Mouse (Mus musculus) spleen, embryonic (tissue): ENCODE measurements at regions not wholly inside any gene's neighbourhood (a gene's known extent, or its start where the extent isn't known, plus 50 kb on each side); places are given as distances from the start of the nearest gene placed in this dataset.

Source experiments
- CTCF ChIA-PET: fragments of 350-600 bp; sonication (Branson Sonifier 250); formaldehyde crosslinking; loops from one replicate; lab custom pipeline; 2022; lab: Charles Lee

GRCm38 (mm10) chr10:117441121-117441978, 61.5 kb upstream of the Cpsf6 start:
- CTCF ChIA-PET, result interaction anchor here (0.6 kb wide), 1 partner anchor 116 kb away, joined by 3 read pairs; no protein-coding TSS in a partner anchor

- CTCF ChIA-PET, result no interaction called here
These were observed 60.6 kb upstream of the Cpsf6 start for GRCm38 (mm10) chr10:117440225-117440976.

GRCm38 (mm10) chr10:117439206-117440110, 59.6 kb upstream of the Cpsf6 start:
- CTCF ChIA-PET, result no interaction called here

- CTCF ChIA-PET, result no interaction called here
These were observed 58.9 kb upstream of the Cpsf6 start for GRCm38 (mm10) chr10:117438614-117439193.

GRCm38 (mm10) chr10:117437970-117438369, 58.2 kb upstream of the Cpsf6 start:
- CTCF ChIA-PET, result no interaction called here

GRCm38 (mm10) chr10:117436875-117437715, 57.3 kb upstream of the Cpsf6 start:
- CTCF ChIA-PET, result no interaction called here

- CTCF ChIA-PET, result interaction anchor here (0.7 to 1.4 kb wide), 2 partner anchors 42 to 250 kb away, joined by 3 read pairs; no protein-coding TSS in a partner anchor
These were observed 56.6 kb upstream of the Cpsf6 start for GRCm38 (mm10) chr10:117436308-117436874.

- CTCF ChIA-PET, result interaction anchor here (0.8 to 1.4 kb wide), 4 partner anchors 41 to 75 kb away, joined by 3 read pairs; no protein-coding TSS in a partner anchor
These were observed 55.9 kb upstream of the Cpsf6 start for GRCm38 (mm10) chr10:117435734-117436121.

- CTCF ChIA-PET, result interaction anchor here (0.6 to 1.4 kb wide), 5 partner anchors 41 to 75 kb away, joined by 3 to 22 read pairs (median 3); no protein-coding TSS in a partner anchor
These were observed 55.3 kb upstream of the Cpsf6 start for GRCm38 (mm10) chr10:117434871-117435733.

GRCm38 (mm10) chr10:117434293-117434842, 54.6 kb upstream of the Cpsf6 start:
- CTCF ChIA-PET, result interaction anchor here (0.6 to 1.3 kb wide), 2 partner anchors 43 to 72 kb away, joined by 3 to 22 read pairs; no protein-coding TSS in a partner anchor

GRCm38 (mm10) chr10:117433547-117434292, 53.9 kb upstream of the Cpsf6 start:
- CTCF ChIA-PET, result interaction anchor here (1.0 kb wide), 1 partner anchor 79 kb away, joined by 3 read pairs; no protein-coding TSS in a partner anchor

- CTCF ChIA-PET, result interaction anchor here (0.7 to 1.0 kb wide), 2 partner anchors 78 to 600 kb away, joined by 3 to 4 read pairs; no protein-coding TSS in a partner anchor
These were observed 53.2 kb upstream of the Cpsf6 start for GRCm38 (mm10) chr10:117432871-117433546.

GRCm38 (mm10) chr10:117432415-117432814, 52.6 kb upstream of the Cpsf6 start:
- CTCF ChIA-PET, result interaction anchor here (0.6 to 1.0 kb wide), 3 partner anchors 53 to 601 kb away, joined by 3 to 4 read pairs (median 4); no protein-coding TSS in a partner anchor

GRCm38 (mm10) chr10:117431850-117432249, 52.0 kb upstream of the Cpsf6 start:
- CTCF ChIA-PET, result interaction anchor here (0.6 to 0.7 kb wide), 3 partner anchors 11 to 53 kb away, joined by 3 to 4 read pairs (median 4); no protein-coding TSS in a partner anchor

GRCm38 (mm10) chr10:117431086-117431619, 51.3 kb upstream of the Cpsf6 start:
- CTCF ChIA-PET, result interaction anchor here (0.6 kb wide), 2 partner anchors 29 to 125 kb away, joined by 4 to 10 read pairs; no protein-coding TSS in a partner anchor
